Mouse (Mus musculus) limb, embryonic 10.5 days (tissue): ENCODE results near the gene Lrpap1. TPM values are rescaled to one million over a fixed set of nuclear protein-coding genes. Genes with fewer than 3 reads are reported as not detected.

Experiments used
- DNase-seq: peaks from one replicate; pipeline ENCODE4 v3.0.0-alpha.2; 2017; ENCODE audit warnings: low spot score
- H3K27ac ChIP-seq: fragments of 300-500 bp; sonication (generic); 2 replicates; pipeline ENCODE4 v1.5.1; 2016; ENCODE audit warnings: mild to moderate bottlenecking
- H3K27me3 ChIP-seq: fragments of 300-500 bp; sonication (generic); 2 replicates; pipeline ENCODE4 v1.6.1; 2016; ENCODE audit warnings: low read depth, mild to moderate bottlenecking; ENCODE audit not compliant: poor library complexity, severe bottlenecking
- H3K36me3 ChIP-seq: fragments of 300-500 bp; sonication (generic); 2 replicates; pipeline ENCODE4 v1.6.1; 2016; ENCODE audit warnings: mild to moderate bottlenecking, moderate library complexity
- H3K4me1 ChIP-seq: fragments of 300-500 bp; sonication (generic); 2 replicates; pipeline ENCODE4 v1.6.1; 2016
- H3K4me3 ChIP-seq: fragments of 300-500 bp; sonication (generic); 2 replicates; pipeline ENCODE4 v1.5.1; 2016; ENCODE audit warnings: mild to moderate bottlenecking, moderate library complexity
- H3K9me3 ChIP-seq: fragments of 300-500 bp; sonication (generic); replicated peaks from 2 replicates; pipeline ENCODE4 v1.6.1; 2016; ENCODE audit warnings: mild to moderate bottlenecking
- WGBS: fragments of 180-500 bp; shearing (Covaris S2); methylation state at CpG from one replicate; pipeline ENCODE4 v1.1.7; 2016; 5-methylcytosine and 5-hydroxymethylcytosine counted together
- polyA plus RNA-seq: library from polyadenylated mRNA; unstranded; fragments of >200 nt; fragmentation: Nextera tagmentation; extraction: Ambion mirVana; gene quantifications from 2 replicates; pipeline ENCODE4 v1.2.1, GENCODE M21; 2016

Gene Lrpap1
- polyA plus RNA-seq, 1 experiment from 2014 or later: 58.5 TPM

DNA sequence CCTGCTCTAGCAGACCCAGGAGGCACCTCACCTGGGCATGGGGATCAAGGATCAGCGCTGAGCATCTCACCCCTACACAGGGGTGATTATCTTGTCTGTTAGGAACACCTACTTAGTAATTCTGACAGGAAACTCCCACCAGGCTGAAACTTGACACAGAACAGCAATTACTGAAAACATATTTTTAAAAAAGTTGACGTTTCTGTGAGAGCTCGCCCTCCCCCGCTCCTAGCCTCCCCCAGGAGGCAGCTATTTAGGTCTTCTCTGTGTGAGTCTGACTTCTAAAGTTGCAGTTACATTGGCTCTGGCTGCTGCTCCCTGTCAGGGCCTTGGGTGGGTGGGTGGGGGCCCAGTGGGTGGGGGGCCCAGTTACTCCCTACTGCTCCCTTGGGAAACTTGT is 6.9 kb upstream of the Lrpap1 start:
- WGBS: 65% methylated on average over 4 of the region's 4 CpGs
- H3K9me3 ChIP-seq: no peaks in the 10 kb centered on the region
- no peak overlapping the region for H3K27ac ChIP-seq
- peaks cover 14% of the 10 kb centered on the region for H3K4me1 ChIP-seq
- H3K27me3 ChIP-seq: no peaks in the 10 kb centered on the region
- H3K36me3 ChIP-seq: no peaks in the 10 kb centered on the region
- H3K4me3 ChIP-seq: no peak overlapping the region
- DNase-seq: no peak

DNA sequence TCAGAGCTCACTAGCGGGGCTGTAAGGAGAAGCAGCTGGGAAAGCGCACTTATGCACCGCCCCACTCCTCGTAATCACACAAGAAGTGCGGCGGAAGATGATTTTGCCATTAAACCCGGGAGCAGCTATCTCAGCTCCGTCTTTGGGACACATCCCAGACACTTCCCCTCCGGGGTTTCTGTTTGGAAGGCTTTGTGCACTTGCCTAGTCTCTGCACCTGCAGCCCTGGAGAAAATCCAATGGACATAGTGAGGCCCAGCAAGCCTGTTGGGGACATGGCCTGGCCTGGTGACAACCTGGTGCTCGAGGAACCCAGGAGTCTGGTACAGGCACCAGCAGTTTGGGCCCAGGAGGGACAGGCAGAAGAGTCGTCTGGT is 344 bp upstream of the Lrpap1 start:
- Histone ChIP-seq H3K9me3 (no peaks in the 10 kb centered on the region), H3K4me1 (peaks cover 21% of the 10 kb centered on the region), H3K27ac (peak overlapping the region; percentile 87), H3K27me3 (no peaks in the 10 kb centered on the region), H3K36me3 (peaks cover 17% of the 10 kb centered on the region), H3K4me3 (peak overlapping the region; percentile 84)
- DNase-seq: no peak
- 10% methylated on average over 11 of the region's 11 CpGs for WGBS

- Histone ChIP-seq H3K9me3 (no peaks in the 10 kb centered on the region), H3K27ac (no peak overlapping the region), H3K27me3 (no peaks in the 10 kb centered on the region), H3K4me3 (peak overlapping the region; percentile 84), H3K4me1 (peaks cover 21% of the 10 kb centered on the region), H3K36me3 (peaks cover 33% of the 10 kb centered on the region)
- 61% methylated on average over 8 of the region's 8 CpGs for WGBS
- DNase-seq: no peak
These were observed 1.2 kb downstream of the Lrpap1 start for GRCm38 (mm10) chr5:35104183-35104959.

DNA sequence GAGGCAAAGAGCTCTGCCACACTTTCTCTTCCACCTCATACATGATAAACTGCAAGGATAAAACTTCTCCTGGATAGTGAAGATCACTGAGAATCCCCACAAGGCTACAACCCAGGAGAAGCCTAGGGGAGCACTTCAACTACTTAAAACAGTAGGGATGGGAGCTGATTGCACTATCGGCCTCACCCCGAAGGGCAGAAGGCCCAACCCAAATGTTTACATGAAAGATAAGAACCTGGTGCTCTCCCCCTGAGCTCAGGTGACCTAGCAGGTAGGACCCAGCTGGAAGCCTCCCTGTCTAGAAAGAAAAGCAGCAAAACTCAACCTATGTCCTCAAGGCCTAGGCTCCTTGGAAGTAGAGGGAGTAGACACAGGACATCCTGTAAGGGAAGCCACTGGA is 2.0 kb downstream of the Lrpap1 start:
- H3K36me3 ChIP-seq: peaks cover 41% of the 10 kb centered on the region
- H3K9me3 ChIP-seq: no peaks in the 10 kb centered on the region
- peaks cover 21% of the 10 kb centered on the region for H3K4me1 ChIP-seq
- WGBS: 77% methylated on average over 2 of the region's 2 CpGs
- no peak overlapping the region for H3K27ac ChIP-seq
- H3K4me3 ChIP-seq: no peak overlapping the region
- H3K27me3 ChIP-seq: no peaks in the 10 kb centered on the region
- no peak for DNase-seq

DNA sequence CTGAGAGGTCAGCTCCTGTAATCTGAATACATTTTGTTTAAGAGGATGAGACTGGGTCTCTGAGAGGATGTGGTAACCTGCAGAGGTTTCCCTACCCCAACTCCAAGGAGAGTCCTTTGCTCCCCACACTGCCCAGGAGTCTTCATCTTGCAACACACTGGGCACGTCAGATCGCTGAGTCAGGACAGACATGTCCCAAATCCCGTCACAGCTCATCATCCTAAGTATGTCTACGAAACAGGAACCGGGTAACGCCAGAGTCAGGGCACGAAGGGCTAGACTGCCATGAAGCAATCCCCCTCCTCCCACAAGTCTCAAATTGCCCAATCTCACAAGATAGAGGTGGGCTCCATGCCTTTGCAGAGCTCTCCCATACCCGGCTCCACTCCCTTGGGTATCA is 2.5 kb downstream of the Lrpap1 start:
- Histone ChIP-seq H3K27me3 (no peaks in the 10 kb centered on the region), H3K36me3 (peaks cover 46% of the 10 kb centered on the region), H3K4me3 (no peak overlapping the region), H3K4me1 (peaks cover 21% of the 10 kb centered on the region), H3K9me3 (no peaks in the 10 kb centered on the region), H3K27ac (no peak overlapping the region)
- WGBS: 86% methylated on average over 8 of the region's 8 CpGs
- DNase-seq: no peak

- Histone ChIP-seq H3K4me1 (no peaks in the 10 kb centered on the region; the same call in 1 of the 2 replicates), H3K4me3 (no peak overlapping the region), H3K9me3 (no peaks in the 10 kb centered on the region), H3K36me3 (peaks cover 53% of the 10 kb centered on the region), H3K27ac (no peak overlapping the region), H3K27me3 (no peaks in the 10 kb centered on the region)
- no peak for DNase-seq
- 97% methylated on average over 3 of the region's 3 CpGs for WGBS
These were observed 13.9 kb downstream of the Lrpap1 start for GRCm38 (mm10) chr5:35091636-35092035.

- H3K36me3 ChIP-seq: peaks cover 32% of the 10 kb centered on the region
- no peaks in the 10 kb centered on the region for H3K27me3 ChIP-seq
- DNase-seq: no peak
- no peaks in the 10 kb centered on the region for H3K9me3 ChIP-seq
- WGBS: 81% methylated on average over 5 of the region's 5 CpGs
- no peak overlapping the region for H3K27ac ChIP-seq
- no peaks in the 10 kb centered on the region for H3K4me1 ChIP-seq
- H3K4me3 ChIP-seq: no peak overlapping the region
These were observed 16.0 kb downstream of the Lrpap1 start for GRCm38 (mm10) chr5:35089614-35089963.

DNA sequence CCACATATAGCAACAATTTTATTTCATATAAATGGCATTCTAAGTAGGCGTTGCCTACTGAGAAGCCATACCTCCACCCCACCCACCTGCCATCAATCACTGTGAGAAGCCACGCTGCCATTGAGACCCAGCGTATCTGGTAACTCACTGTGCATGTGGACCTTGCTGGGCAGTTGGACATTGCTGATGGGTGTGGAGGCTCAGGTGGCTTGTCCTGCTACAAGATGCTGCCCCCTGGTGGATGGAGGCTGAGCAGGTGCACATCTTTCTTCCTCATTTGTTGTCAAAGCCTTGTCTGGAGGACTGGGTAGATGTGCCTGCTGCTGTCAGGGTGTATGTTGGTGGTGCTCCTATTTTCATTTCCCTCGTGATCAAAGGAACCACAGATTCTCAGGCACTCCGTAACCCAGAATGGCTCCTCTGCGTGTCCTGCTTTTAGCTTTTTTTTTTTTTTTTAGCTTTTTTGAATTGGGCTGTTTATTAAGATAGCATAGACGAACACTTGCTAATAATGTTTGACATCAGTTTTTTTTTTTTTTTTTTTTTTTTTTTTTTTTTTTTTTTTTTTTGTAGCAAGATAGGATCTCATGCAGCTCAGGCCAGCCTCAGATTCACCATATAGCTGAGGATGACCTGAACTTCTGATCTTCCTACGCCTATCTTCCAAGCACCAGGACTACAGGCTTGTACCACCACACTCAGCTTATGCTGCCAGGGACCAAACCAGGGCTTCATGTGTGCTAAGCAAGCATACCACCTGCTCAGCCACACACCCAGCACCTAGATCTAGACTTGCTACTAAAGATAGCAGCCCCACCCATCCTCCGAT is 16.6 kb downstream of the Lrpap1 start:
- DNase-seq: peak; percentile 74
- Histone ChIP-seq H3K4me1 (no peaks in the 10 kb centered on the region), H3K27me3 (no peaks in the 10 kb centered on the region)

DNA sequence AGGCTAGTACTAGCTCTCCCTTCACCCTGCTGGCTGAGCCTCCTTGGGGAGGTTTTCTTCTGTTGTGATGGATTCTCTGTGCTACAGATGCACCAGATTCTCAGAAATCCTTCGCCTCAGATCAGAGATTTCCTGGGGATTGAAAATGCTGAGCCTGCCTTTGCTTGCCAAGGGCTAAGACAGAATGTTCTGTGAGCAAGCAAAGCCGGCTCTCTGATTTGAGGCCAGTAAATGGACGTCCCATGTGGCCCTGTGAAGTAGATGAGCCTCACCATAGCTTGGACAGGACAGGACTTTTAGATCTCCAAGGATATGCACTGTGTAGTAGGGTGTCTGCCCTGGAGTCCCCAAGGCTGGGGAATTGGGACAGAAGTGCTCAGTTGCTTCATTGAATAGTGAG is 20.7 kb downstream of the Lrpap1 start:
- H3K36me3 ChIP-seq: no peaks in the 10 kb centered on the region
- H3K4me3 ChIP-seq: no peak overlapping the region
- H3K27me3 ChIP-seq: peaks cover 10% of the 10 kb centered on the region
- H3K4me1 ChIP-seq: peaks cover under 1% of the 10 kb centered on the region; the same call in 1 of the 2 replicates
- H3K9me3 ChIP-seq: no peaks in the 10 kb centered on the region
- WGBS: 84% methylated on average over 3 of the region's 3 CpGs
- H3K27ac ChIP-seq: no peak overlapping the region
- DNase-seq: no peak

More for the DNA sequence above, 16.6 kb downstream of the Lrpap1 start:
- H3K36me3 ChIP-seq: peaks cover 28% of the 10 kb centered on the region
- H3K27ac ChIP-seq: no peak overlapping the region
- WGBS: 63% methylated on average over 9 of the region's 9 CpGs
- no peak overlapping the region for H3K4me3 ChIP-seq
- no peaks in the 10 kb centered on the region for H3K9me3 ChIP-seq

- Histone ChIP-seq H3K9me3 (no peaks in the 10 kb centered on the region), H3K4me3 (no peak overlapping the region), H3K36me3 (no peaks in the 10 kb centered on the region), H3K27ac (no peak overlapping the region), H3K4me1 (peaks cover 7% of the 10 kb centered on the region), H3K27me3 (peaks cover 33% of the 10 kb centered on the region)
- DNase-seq: no peak
- 36% methylated on average over 18 of the region's 18 CpGs for WGBS
These were observed 26.5 kb downstream of the Lrpap1 start for GRCm38 (mm10) chr5:35079101-35079500.

GRCm38 (mm10) chr5:35076369-35076768 is 29.2 kb downstream of the Lrpap1 start:
- DNase-seq: no peak
- Histone ChIP-seq H3K36me3 (no peaks in the 10 kb centered on the region), H3K4me1 (peaks cover 7% of the 10 kb centered on the region), H3K4me3 (no peak overlapping the region), H3K27ac (no peak overlapping the region), H3K9me3 (no peaks in the 10 kb centered on the region), H3K27me3 (peaks cover 33% of the 10 kb centered on the region)
- WGBS: 84% methylated on average over 1 of the region's 1 CpGs

- peaks cover 14% of the 10 kb centered on the region for H3K27me3 ChIP-seq
- H3K36me3 ChIP-seq: no peaks in the 10 kb centered on the region
- no peak for DNase-seq
- WGBS: 79% methylated on average over 9 of the region's 9 CpGs
- no peak overlapping the region for H3K27ac ChIP-seq
- H3K4me1 ChIP-seq: peaks cover 3% of the 10 kb centered on the region; the same call in 1 of the 2 replicates
- no peak overlapping the region for H3K4me3 ChIP-seq
- H3K9me3 ChIP-seq: no peaks in the 10 kb centered on the region
These were observed 31.6 kb downstream of the Lrpap1 start for GRCm38 (mm10) chr5:35073992-35074391.

GRCm38 (mm10) chr5:35073235-35073634 is 32.3 kb downstream of the Lrpap1 start:
- Histone ChIP-seq H3K4me1 (peaks cover 3% of the 10 kb centered on the region; the same call in 1 of the 2 replicates), H3K4me3 (no peak overlapping the region), H3K9me3 (no peaks in the 10 kb centered on the region), H3K27me3 (peaks cover 6% of the 10 kb centered on the region), H3K36me3 (no peaks in the 10 kb centered on the region), H3K27ac (no peak overlapping the region)
- DNase-seq: no peak
- 79% methylated on average over 11 of the region's 11 CpGs for WGBS
